Mouse (Mus musculus) hindlimb bud, embryonic 11.5 days (tissue): Measurements from ENCODE around the gene Xiap.

ENCODE experiments used
- DNase-seq: peaks from one replicate; pipeline ENCODE4 v3.0.0-alpha.2; 2012; ENCODE audit warnings: low read depth, low spot score; ENCODE audit errors: extremely low spot score

Xiap gene

DNA sequence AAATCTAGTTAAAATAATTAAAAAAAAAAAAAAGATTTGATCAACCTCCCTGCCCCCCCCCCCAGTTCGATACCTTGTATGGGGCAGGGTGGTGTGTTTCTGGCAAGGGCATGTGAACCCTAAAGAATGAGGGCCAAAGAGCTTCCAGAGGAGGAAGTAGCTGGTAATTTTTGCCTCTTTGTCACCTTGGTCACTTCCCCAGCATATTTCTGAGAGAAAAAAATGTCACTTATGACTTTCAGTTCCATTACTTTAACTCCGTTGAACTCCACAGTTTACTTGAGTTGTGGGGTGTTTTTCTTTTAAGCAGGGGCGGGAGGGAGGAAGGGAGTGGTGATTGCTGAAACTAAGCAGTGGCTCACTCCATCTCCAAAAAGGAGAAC lies 9.4 kb downstream of the Xiap start:
- DNase-seq = no peak

DNA sequence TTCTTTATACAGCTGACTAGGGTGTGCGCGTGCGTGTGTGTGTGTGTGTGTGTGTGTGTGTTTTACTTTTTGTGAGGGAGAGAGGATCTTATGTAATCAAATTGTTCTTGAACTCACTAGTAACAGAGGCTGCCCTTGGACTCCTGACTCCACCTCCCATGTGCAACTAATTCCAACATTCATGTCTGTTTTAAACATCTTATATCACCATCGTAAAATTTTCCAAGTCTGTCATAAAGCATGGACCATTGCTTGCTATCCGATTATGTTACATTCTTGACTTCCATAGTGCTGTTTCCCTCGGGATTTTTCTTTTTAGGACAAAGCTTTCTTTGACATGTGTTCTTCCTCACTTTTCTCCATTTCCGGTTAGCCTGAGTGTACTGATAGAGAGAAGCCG lies 28.3 kb downstream of the Xiap start:
- no peak for DNase-seq

DNA sequence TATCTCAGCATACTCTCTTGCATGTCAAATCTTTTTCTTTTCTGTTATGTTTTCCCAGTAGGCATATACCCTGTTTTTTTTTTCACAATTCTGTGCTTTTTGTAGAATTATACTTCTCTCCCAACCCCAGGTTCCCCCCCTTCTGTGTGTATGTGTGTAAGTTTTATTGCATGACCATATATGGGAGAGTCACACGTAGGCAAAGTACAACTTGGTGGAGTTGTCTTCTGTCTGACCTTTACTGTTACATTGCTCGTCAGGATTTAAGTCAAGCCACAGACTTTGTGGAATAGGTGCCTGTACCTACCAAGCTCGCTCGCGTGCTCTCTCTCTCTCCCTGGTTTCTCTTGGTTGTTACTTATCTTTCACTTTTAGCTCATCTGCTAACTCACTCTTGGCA lies 28.7 kb downstream of the Xiap start:
- DNase-seq = no peak

DNA sequence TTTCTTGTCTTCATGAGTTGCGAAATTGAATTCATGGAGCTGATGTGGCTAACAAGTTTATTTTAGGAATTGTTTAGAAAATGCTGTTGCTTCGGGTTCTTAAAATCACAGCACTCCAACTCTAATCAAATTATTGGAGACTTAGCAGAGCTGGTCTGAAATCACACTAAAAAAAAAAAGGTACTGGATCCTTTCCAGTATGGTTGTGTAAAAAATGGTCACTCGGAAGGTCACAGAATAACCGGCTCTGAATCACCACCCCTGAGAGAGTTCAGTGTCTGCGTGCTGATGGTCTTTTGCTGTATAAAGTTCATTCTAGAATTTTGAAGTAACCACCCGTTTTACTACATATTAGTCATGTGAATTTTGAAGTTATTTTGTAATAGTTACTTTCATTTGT lies 47.7 kb downstream of the Xiap start:
- DNase-seq = no peak

DNA sequence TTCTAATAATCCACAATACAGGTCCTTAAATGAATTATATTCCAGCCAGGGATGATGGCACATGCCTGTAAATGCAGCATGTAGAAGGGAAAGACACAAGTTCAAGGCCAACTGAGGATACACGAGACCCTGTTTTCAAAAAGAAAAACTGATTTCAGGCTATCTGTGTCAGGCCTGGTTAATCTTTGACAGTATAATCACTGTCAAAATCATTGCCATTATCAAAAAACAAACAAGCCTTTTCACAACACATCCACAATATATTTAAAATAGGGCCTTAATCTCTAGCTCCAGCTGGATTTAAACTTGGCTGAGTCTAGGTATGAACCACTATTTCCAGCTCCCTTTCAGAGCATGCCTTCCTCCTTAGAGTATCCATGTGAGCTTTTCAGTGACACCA lies 51.1 kb downstream of the Xiap start:
- no peak for DNase-seq

DNA sequence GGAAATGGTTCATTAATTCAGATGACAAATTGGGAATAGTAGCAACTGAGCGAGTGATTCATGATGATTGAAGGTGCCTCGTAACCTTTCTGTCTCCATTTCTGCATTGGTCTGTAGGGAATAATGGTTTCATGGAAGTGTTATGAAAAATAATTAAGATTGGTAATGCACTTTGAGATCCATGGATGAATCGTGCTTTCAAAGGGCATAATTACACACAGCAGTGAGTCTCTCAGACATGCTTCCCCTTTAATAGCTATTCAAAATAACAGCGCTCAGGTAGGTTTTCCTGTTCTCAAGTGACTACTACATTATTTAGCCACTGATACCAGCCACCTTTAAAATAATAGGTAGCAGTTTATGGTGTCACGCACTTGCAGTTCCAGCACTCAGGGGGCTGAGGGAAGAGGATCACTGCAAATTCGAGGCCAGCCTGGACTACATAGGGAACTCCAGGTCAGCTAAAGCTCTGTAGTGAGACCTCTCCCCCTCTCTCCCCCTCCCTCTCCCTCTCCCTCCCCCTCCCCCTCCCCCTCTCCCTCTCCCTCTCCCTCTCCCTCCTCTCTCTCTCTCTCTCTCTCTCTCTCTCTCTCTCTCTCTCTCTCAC lies 60.1 kb downstream of the Xiap start:
- DNase-seq = no peak

DNA sequence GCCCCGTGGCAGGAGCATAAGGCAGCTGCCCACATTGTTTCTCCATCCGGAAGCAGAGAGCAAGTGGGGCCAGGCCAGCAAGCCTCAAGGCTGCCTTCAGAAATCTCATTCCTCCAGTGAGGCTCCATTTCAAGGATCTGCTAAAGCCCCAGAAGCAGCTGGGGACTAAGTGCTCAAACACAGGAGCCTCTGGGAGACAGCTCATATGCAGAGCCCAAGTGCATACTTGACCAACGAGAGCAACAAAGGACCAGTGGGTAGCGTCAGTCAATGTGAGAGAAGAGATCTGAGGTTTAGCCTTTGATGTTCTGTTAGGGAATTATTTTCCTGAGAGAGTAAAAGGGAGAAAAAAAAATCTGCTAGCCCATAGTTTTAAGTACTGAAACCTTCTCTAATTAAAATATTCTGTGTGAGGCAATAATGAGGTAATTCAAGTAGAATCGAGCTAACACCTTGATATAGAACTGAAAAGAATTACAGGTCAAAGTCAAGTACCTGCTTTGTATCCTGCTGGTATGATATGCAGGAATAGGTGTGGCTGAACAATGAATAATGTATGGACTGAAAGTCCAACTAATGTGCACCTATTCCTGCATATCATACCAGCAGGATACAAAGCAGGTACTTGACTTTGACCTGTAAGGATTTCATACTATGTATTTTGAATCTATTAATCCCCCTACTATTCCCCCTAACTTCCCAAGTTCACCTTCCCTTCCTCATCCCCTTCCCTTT lies 65.7 kb downstream of the Xiap start:
- DNase-seq = no peak

DNA sequence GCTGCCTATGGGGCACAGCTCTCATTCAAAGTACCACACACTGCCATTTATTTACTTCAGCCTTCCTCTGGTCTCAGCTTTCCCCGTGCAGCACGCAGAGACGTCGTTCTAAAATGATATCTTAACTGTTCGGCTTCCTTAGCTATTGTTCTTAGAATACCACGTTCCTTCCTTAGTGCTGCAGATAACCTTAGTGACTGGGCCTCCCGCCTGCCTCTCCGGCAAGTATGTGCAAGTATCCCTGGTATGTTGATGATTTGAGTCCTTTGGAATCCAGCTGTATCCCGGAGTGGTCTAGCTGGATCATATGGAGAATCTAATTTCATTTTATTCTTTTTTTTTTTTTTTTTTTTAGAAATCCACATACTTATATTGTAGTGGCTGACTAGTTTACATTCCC lies 80.4 kb downstream of the Xiap start:
- DNase-seq = no peak

DNA sequence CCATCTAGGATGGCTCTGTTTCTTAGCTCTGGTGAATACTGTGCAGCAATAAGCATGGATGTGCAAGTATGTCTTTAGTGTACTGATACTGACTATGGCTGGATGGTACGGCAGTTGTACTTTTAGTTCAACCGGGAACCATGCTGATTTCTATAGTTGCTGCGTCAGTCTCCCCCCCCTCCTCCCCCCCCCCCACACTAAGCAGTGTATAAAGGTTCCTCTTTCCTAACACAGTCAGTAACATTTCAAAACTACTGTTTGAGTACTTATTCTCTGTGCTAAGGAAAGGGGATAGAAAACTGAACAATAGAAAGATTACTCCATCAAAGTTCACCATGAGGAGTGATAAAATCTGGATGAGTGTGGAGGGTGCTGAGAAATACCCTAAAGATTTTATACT lies 83.1 kb downstream of the Xiap start:
- DNase-seq = no peak

DNA sequence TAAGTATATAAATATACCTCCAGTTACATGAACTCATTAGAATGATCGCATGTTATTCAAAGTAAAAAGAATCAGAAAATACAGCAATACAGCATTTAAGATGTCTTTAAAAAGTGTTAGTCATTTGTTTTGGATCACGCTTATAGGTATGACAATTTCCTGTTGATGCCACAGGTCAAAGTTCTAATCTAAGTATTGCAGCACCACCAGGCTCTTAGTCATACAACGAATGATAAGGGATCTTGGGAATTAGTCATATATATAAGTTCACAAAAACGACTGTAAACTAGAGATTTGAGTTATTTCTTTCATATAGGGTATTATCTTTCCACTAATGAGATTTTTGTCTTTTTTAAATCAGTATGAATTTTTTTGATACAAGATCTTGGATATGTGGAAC lies 84.5 kb downstream of the Xiap start:
- DNase-seq = no peak

DNA sequence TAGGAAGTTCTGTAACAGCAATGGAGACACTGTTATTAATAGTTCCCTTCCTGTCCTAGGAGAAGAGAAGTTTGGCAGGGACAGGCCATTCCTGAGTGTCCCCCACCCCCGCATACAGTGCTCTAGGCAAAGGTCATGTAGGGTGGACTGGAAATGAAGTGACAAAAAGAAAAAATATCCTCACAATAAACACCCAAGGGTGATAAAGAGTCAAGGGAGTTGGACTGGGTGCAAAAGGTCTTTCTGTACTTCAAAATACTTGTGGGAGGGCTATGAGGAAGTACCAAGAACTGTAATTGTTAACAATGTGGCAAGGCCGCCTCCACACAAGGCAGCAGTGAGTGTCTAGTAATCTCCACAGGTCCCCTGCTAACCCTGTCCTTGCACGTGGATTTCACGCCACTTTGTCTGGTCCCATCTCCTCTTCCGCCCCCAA lies 88.6 kb downstream of the Xiap start:
- no peak for DNase-seq

DNA sequence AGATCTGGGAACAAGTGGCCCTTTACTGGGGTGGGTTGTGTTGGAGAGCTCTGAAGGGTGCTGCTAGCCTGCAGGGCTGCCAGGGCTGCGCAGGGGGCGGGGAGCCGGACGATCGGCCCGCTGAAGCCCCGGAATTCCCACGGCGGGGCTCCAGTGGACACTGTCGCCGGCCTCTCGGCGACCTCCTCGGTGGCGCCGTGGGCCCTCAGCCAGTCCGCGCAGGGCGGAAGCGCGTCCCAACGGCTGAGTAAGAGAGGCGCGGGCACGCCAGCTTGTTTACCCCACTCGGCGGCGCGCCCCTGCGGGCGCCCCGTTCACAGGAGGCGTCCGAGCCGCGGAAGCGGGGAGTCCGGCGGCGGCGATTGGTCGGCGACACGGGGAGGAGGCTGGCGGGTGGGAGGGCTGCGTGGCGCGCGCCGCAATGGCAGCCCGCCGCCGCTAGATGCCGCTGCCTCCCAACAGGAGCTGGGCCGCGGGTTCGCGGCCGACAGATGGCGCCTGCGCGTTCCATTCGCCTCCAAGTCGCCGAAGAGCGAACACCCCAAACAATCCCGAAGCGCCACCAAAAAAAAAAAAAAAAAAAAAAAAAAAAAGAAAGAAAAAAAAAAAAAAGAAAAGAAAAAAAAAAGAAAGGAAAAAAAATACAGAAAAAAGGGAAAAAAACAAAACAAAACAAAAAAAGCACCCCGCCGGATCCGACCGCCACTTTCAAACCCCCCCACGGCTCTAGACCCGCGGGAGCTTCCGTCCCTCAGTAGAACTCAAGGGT lies 89.5 kb downstream of the Xiap start, which contains the start of gene Stag2:
Stag2 (plus strand) TSS at position 530 of the 769 bp plus-strand sequence.
- no peak for DNase-seq

DNA sequence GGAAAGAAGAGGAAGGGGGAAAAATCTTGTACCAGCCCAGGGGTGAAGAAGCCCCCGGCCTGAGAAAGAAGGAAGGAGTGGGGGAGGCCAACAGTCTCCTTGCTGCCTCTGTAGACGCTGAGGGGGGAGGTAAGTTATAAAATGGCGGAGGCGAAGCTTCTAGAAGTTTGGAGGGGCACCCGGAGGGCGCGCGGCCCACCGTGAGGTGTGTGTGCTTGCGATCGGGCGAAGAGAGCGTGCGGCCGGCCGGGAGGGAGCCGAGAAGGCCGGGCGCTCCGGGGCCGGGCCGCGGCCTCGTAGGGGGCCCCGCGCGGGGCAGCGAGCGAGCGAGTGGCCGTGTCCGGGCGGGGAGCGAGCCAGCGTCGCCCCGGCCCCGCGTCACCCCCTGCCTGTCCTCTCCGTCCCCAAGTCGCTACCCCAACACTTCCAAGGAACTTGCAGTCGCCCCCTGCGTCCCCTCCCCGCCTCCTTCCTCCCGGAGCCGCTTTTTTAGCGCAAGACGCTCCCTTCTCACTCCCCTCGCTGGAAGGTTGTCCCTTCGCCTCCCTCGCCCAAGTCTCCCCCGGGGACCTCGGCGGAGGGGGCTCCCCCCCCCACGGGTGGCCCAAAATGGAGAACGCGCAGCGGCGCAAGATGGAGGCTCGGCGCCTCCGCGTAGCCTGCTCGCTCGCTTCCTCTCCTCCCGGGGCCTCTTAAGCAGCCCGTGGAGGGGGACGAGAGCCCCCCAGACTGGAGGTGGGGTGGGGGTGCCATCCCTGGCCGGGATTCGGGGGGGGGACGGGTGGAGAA lies 90.3 kb downstream of the Xiap start:
- DNase-seq = no peak

DNA sequence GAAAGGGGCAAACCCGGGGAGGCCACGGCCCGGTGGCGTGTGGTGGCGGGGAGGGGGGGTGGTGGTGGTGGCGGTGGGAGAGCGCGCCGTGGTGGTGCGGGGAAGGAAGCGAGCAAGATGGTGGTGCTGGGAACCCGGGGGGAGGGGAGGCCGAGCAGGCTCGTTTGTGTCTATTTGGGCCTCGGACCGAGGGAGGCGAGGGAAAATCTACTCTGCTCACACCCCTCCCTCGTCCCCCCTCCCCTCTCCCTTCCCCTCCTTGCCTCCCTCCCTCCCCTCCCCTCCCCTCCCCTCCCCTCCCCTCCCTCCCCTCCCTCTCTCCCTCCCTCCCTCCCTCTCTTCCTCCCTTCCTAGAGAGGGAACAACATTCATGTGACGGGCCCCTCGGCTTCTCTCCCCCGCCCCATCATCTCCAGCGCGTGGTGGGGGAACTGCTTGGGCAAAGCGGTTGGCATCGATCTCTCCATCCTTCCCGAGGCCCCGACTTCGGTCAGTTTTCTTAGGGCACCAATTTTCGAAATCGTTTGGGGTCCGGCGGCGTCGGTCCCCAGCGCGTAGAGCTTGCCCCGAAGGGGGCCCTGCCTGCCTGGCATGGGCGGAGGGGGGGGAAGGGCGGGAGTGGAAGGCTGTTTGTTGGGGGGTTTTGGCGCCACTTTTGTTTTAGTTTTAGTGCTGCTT lies 91.0 kb downstream of the Xiap start:
- DNase-seq = no peak

DNA sequence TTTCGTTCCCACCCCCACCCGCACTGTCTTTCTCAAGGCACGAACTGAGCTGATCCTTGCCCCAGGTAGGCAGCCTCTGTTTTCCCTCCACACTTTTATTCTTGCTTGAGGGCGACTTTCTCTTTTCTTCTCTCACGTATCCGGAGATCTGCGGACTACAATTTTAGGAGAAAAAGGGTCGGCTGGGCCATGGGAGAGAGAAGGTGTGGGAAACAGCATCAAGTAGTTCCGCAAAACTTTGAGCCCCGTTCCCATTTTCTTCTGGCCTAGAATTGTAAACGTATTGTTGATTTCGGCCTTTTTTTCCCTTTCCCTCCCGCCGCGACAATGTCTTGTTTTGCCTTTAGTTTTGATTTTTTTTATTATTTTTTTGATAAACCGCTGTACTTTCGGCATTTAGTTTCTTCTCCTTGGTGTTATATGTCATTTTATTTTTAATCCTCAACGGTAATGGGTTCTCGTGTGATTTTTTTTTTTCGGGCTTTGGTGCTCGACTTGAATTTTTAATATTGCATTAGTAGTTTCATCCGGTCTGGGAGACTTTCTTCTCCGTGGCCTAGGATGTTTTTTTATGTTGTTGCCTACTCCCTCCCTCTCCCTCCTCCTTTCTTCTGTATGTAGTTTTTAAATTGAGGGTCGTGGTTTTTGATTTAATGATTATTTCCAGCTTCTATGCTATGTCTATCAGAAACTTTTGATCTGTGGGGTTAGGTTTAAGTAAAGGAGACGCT lies 91.7 kb downstream of the Xiap start:
- no peak for DNase-seq

DNA sequence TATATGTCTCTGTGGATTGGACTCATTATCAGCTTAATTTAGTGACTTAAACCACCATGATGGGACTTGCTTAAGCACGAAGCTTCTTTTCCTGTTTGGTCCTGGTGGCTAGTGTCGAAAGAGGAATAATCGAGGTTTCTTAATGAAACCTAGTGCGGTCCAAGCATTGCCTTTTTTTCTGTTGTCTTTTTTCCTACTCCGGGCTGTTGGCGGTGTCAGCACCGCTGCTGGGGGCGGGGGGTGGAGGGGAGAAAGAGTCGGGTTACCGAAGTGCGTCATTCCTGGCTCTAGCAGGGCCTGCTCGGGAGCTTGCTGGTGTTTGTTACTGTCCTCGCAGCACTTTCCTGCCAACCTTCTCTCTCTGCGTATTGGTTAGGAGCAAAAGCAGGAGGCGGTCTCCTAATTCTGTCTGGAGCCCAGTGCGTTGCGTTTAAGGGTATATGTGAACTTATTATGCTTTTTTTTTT lies 92.5 kb downstream of the Xiap start:
- DNase-seq = no peak

DNA sequence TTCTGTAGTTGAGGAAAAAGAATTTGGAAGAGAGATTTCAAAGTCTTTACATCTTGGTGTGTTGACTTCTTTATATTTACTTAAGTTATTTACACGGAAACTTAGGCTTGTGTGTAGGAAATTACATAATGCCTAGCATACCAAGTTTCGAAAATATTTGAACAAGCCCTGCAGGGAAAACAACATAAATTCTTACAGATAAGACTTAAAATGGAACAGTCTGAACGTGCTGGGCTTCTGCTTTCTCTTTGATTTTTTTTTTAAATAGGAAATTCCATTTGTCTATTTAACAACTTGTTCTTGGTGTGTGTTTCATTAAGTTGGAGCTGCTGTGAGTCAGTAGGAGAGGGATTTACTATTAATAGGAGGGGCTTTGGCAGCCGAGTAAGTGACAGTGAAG lies 93.6 kb downstream of the Xiap start:
- no peak for DNase-seq
